Mouse (Mus musculus) embryonic fibroblast, embryonic 13.5 days (primary cell): ENCODE measurements around the gene Pappa.

Experiments
- CTCF ChIP-seq: IDR thresholded peaks from 2 replicates; pipeline ENCODE4 v1.5.1; 2011; ENCODE audit warnings: mild to moderate bottlenecking, control low read depth, low read length, moderate library complexity, borderline replicate concordance; ENCODE audit not compliant: insufficient read depth
- POLR2A ChIP-seq: IDR thresholded peaks from 2 replicates; pipeline ENCODE4 v1.6.1; 2011; ENCODE audit warnings: low read depth, mild to moderate bottlenecking, control low read depth, low read length, moderate library complexity

GRCm38 (mm10) chr4:65279979-65280677 lies 156.2 kb downstream of the Pappa start:
- TF ChIP-seq POLR2A (no peak), CTCF (no peak)
